Mouse (Mus musculus): ENCODE measurements at regions not wholly inside any gene's neighbourhood (a gene's known extent, or its start where the extent isn't known, plus 50 kb on each side); places are given as distances from the start of the nearest gene placed in this dataset.

- DNase-seq (ENCODE audit: low spot score): no peak
Observed at GRCm38 (mm10) chr3:50813760-50814400, 370.5 kb upstream of the Slc7a11 start.

GRCm38 (mm10) chr3:50815716-50816115 lies 372.3 kb upstream of the Slc7a11 start:
- no peak for DNase-seq (ENCODE audit: low spot score)

- no peak for DNase-seq (ENCODE audit: low spot score)
Observed at GRCm38 (mm10) chr3:50816479-50816878, 373.1 kb upstream of the Slc7a11 start.

GRCm38 (mm10) chr3:50817361-50817760 lies 373.9 kb upstream of the Slc7a11 start:
- no peak for DNase-seq (ENCODE audit: low spot score)

- DNase-seq (ENCODE audit: low spot score): no peak
Observed at GRCm38 (mm10) chr3:50820776-50821175, 377.4 kb upstream of the Slc7a11 start.

- DNase-seq (ENCODE audit: low spot score): no peak
Observed at GRCm38 (mm10) chr3:50825534-50826423, 382.4 kb upstream of the Slc7a11 start.

GRCm38 (mm10) chr3:50826424-50826819 lies 383.0 kb upstream of the Slc7a11 start:
- DNase-seq (ENCODE audit: low spot score): no peak

GRCm38 (mm10) chr3:50829211-50829610 lies 385.8 kb upstream of the Slc7a11 start:
- DNase-seq (ENCODE audit: low spot score): peak; percentile 61

GRCm38 (mm10) chr3:50830446-50830845 lies 387.0 kb upstream of the Slc7a11 start:
- peak; percentile 47 for DNase-seq (ENCODE audit: low spot score)

- DNase-seq (ENCODE audit: low spot score): no peak
Observed at GRCm38 (mm10) chr3:50830926-50831325, 387.5 kb upstream of the Slc7a11 start.

GRCm38 (mm10) chr3:50842216-50842615 lies 382.0 kb upstream of the Noct start:
- no peak for DNase-seq (ENCODE audit: low spot score)

GRCm38 (mm10) chr3:50844835-50845301 lies 379.4 kb upstream of the Noct start:
- no peak for DNase-seq (ENCODE audit: low spot score)

- DNase-seq (ENCODE audit: low spot score): no peak
Observed at GRCm38 (mm10) chr3:50845311-50845710, 378.9 kb upstream of the Noct start.

- no peak for DNase-seq (ENCODE audit: low spot score)
Observed at GRCm38 (mm10) chr3:50848528-50848927, 375.7 kb upstream of the Noct start.

GRCm38 (mm10) chr3:50851083-50851637 lies 373.1 kb upstream of the Noct start:
- DNase-seq (ENCODE audit: low spot score): no peak

GRCm38 (mm10) chr3:50867105-50867504 lies 357.1 kb upstream of the Noct start:
- no peak for DNase-seq (ENCODE audit: low spot score)

GRCm38 (mm10) chr3:50869211-50869610 lies 355.0 kb upstream of the Noct start:
- no peak for DNase-seq (ENCODE audit: low spot score)

- DNase-seq (ENCODE audit: low spot score): no peak
Observed at GRCm38 (mm10) chr3:50879050-50879449, 345.2 kb upstream of the Noct start.

- DNase-seq (ENCODE audit: low spot score): no peak
Observed at GRCm38 (mm10) chr3:50879595-50879994, 344.7 kb upstream of the Noct start.

GRCm38 (mm10) chr3:50881437-50882248 lies 342.6 kb upstream of the Noct start:
- DNase-seq (ENCODE audit: low spot score): no peak

GRCm38 (mm10) chr3:50882249-50882733 lies 342.0 kb upstream of the Noct start:
- no peak for DNase-seq (ENCODE audit: low spot score)

Data from thymus, postnatal 0 days (tissue).